Comparison of ENCODE assay signal across 26 mouse cellular contexts in genomic region chr7:130804991-130805390, GRCm38 (mm10). TPM values are rescaled to one million over a fixed set of nuclear protein-coding genes. Genes with fewer than 3 reads are reported as not detected.
DNase-seq lines count a peak whose midpoint lies in the region; ATAC-seq and TF ChIP-seq lines count a peak whose summit lies in the region.
"Had no signal": no experiment of that assay in that cellular context is flagged by ENCODE, and none has a peak within 500 bp of the region (broad histone marks: within the 10 kb centered on the region; RNA-seq: fewer than 3 reads in every experiment).

No protein-coding gene starts in this region.

- no peak for ATAC-seq in kidney, embryonic 14.5 days (ENCODE audit: low FRiP score, low TSS enrichment)
- ATAC-seq in Patski = peak; percentile 29
- ATAC-seq: activated CD4-positive, CD25-positive, alpha-beta regulatory T cell, adult 4 months; forebrain, embryonic 16.5 days; hindbrain, postnatal 0 days; intestine, postnatal 0 days; liver, postnatal 0 days; lung, postnatal 0 days had no signal

- H3K9me3 ChIP-seq in kidney, embryonic 14.5 days (ENCODE audit: control insufficient read depth, low read length) = no peaks in the 10 kb centered on the region
- no peaks in the 10 kb centered on the region for H3K9me3 ChIP-seq in midbrain, embryonic 10.5 days (replicated peaks)
- H3K9me3 ChIP-seq: embryonic facial prominence, embryonic 10.5 days; forebrain, embryonic 10.5 days; hindbrain, embryonic 10.5 days; limb, embryonic 12.5 days; stomach, embryonic 15.5 days had no signal

- CTCF ChIA-PET in Patski (lab: Charles Lee) = no interaction called here

- in situ Hi-C loops in Patski (cut with MboI; ENCODE audit: low pct_unique_long_range_greater_than_20kb) = no loop called here

- H3K36me3 ChIP-seq in kidney, embryonic 14.5 days (ENCODE audit: control insufficient read depth, insufficient read depth, low read length) = no peaks in the 10 kb centered on the region
- H3K36me3 ChIP-seq in kidney, adult 2 months (ENCODE audit: control insufficient read depth, insufficient read depth, low read length) = no peaks in the 10 kb centered on the region
- no peaks in the 10 kb centered on the region for H3K36me3 ChIP-seq in midbrain, embryonic 10.5 days
- H3K36me3 ChIP-seq: embryonic facial prominence, embryonic 10.5 days; forebrain, embryonic 10.5 days; hindbrain, embryonic 10.5 days; limb, embryonic 12.5 days; stomach, embryonic 15.5 days had no signal

- no peak overlapping the region for H3K27ac ChIP-seq in kidney, embryonic 14.5 days (ENCODE audit: low read depth, low read length)
- H3K27ac ChIP-seq in kidney, adult 2 months (ENCODE audit: insufficient read depth, low read depth, low read length) = no peak overlapping the region
- H3K27ac ChIP-seq in midbrain, embryonic 10.5 days (replicated peaks) = no peak overlapping the region
- H3K27ac ChIP-seq: embryonic facial prominence, embryonic 10.5 days; forebrain, embryonic 10.5 days; hindbrain, embryonic 10.5 days; hindbrain, postnatal 0 days; limb, embryonic 12.5 days; macrophage; stomach, embryonic 15.5 days had no signal

- TF ChIP-seq CTCF in Patski (IDR thresholded peaks at IDR 0.05) = no peak
- TF ChIP-seq CTCF in kidney, adult 2 months (conservative IDR thresholded peaks at IDR 0.05; ENCODE audit: insufficient read depth, insufficient read length, low read depth, low read length) = no peak

- no peaks in the 10 kb centered on the region for H3K4me1 ChIP-seq in kidney, embryonic 14.5 days (ENCODE audit: control insufficient read depth, insufficient read depth, low read length)
- peaks cover 4% of the 10 kb centered on the region for H3K4me1 ChIP-seq in kidney, adult 2 months (ENCODE audit: control insufficient read depth, insufficient read depth, low read length)
- H3K4me1 ChIP-seq in midbrain, embryonic 10.5 days = peaks cover 4% of the 10 kb centered on the region; the same call in 1 of the 2 replicates
- H3K4me1 ChIP-seq: limb, embryonic 12.5 days had no signal

- no peak overlapping the region for H3K9ac ChIP-seq in kidney, embryonic 14.5 days (ENCODE audit: low read depth, low read length)
- H3K9ac ChIP-seq: limb, embryonic 12.5 days; liver, postnatal 0 days; stomach, embryonic 15.5 days had no signal

- 55% methylated on average over 5 of the region's 5 CpGs for WGBS in kidney, embryonic 14.5 days
- WGBS in kidney, adult 2 months = 45% methylated on average over 5 of the region's 5 CpGs
- WGBS in midbrain, embryonic 10.5 days = 86% methylated on average over 5 of the region's 5 CpGs

- H3K4me2 ChIP-seq in kidney, embryonic 14.5 days (replicated peaks; ENCODE audit: low read depth, low read length) = no peak overlapping the region
- H3K4me2 ChIP-seq: heart, embryonic 11.5 days; limb, embryonic 12.5 days; liver, embryonic 11.5 days; stomach, embryonic 15.5 days had no signal

- no peak overlapping the region for H3K4me3 ChIP-seq in kidney, embryonic 14.5 days (ENCODE audit: low read length)
- H3K4me3 ChIP-seq in kidney, adult 2 months (ENCODE audit: insufficient read depth, low read depth, low read length) = no peak overlapping the region
- H3K4me3 ChIP-seq in midbrain, embryonic 10.5 days = no peak overlapping the region
- H3K4me3 ChIP-seq: embryonic facial prominence, embryonic 10.5 days; forebrain, embryonic 10.5 days; hindbrain, embryonic 10.5 days; limb, embryonic 12.5 days; stomach, embryonic 15.5 days had no signal

- POLR2A ChIA-PET in Patski (lab: Charles Lee) = no interaction called here

- no peaks in the 10 kb centered on the region for H3K27me3 ChIP-seq in kidney, embryonic 14.5 days (ENCODE audit: control insufficient read depth, insufficient read depth, low read length)
- no peaks in the 10 kb centered on the region for H3K27me3 ChIP-seq in Patski
- no peaks in the 10 kb centered on the region for H3K27me3 ChIP-seq in kidney, adult 2 months (replicated peaks; ENCODE audit: control insufficient read depth, insufficient read depth, low read length)
- no peaks in the 10 kb centered on the region for H3K27me3 ChIP-seq in midbrain, embryonic 10.5 days (ENCODE audit: low read depth, poor library complexity, severe bottlenecking)
- H3K27me3 ChIP-seq: limb, embryonic 12.5 days; stomach, embryonic 15.5 days had no signal

- peak; percentile 47 for DNase-seq in kidney, adult 11 months
- no peak for DNase-seq in Patski (ENCODE audit: low read depth, low spot score)
- DNase-seq in kidney, adult 2 months = peak; percentile 73
- peak; percentile 49 to 80 for DNase-seq in kidney, postnatal 25 days
- no peak for DNase-seq in spleen, adult 18-20 months
- DNase-seq in midbrain, embryonic 10.5 days (ENCODE audit: low spot score) = no peak
- DNase-seq: adrenal gland, postnatal 10 days; cerebellum, adult 8-10 months; liver, postnatal 0 days; thymus, postnatal 25 days had no signal

- TF ChIP-seq POLR2A in kidney, adult 2 months (IDR thresholded peaks at IDR 0.05; ENCODE audit: low read depth, low read length) = no peak

RNA-seq across cellular contexts. Expression of gene Btbd16, which starts 31.1 kb away (rescaled TPM):
- polyA plus RNA-seq in kidney, embryonic 14.5 days (2014; fragmentation: Nextera tagmentation; extraction: Ambion mirVana) = not detected in 2 replicates
- polyA plus RNA-seq in Patski (2021) = 0.08 TPM
- polyA plus RNA-seq in kidney, adult 2 months (2012; rRNA removed) = 0.06 and 0.12 TPM in 2 replicates
- not detected in 2 replicates for polyA plus RNA-seq in midbrain, embryonic 10.5 days (2016; fragmentation: Nextera tagmentation; extraction: Ambion mirVana)
- polyA plus RNA-seq: C2C12; forebrain, embryonic 10.5 days; forebrain, embryonic 16.5 days; heart, embryonic 11.5 days; hindbrain, embryonic 10.5 days; intestine, postnatal 0 days; limb, embryonic 12.5 days; liver, embryonic 11.5 days; lung, postnatal 0 days; macrophage; neural tube, embryonic 14.5 days had no signal

Comparison
In these comparisons a context has a peak if more than half of its experiments do, and no peak if none do; other contexts are left out.
1. DNase-seq: peak in kidney, adult 11 months (single experiment), kidney, adult 2 months (single experiment) and kidney, postnatal 25 days (2 of 2); none in Patski (single experiment), spleen, adult 18-20 months (0 of 2) and midbrain, embryonic 10.5 days (single experiment).